Mouse (Mus musculus): Measurements from ENCODE around the gene Ctdnep1. TPM values are rescaled to one million over a fixed set of nuclear protein-coding genes. Genes with fewer than 3 reads are reported as not detected.
"Not testable (repeated sequence)": the region's sequence is repeated elsewhere in the genome, so short reads cannot be mapped to it uniquely, and the experiment has no call there.

Gene Ctdnep1
- total and polyA plus RNA-seq, 3 experiments: 117 to 136 (median 130) TPM

GRCm38 (mm10) chr11:70010961-70011360 is 30.0 kb downstream of the Ctdnep1 start:
- no peak for DNase-seq

GRCm38 (mm10) chr11:70012931-70013330 is 32.0 kb downstream of the Ctdnep1 start:
- no peak for DNase-seq

GRCm38 (mm10) chr11:70013408-70013807 is 32.5 kb downstream of the Ctdnep1 start:
- DNase-seq: no peak

GRCm38 (mm10) chr11:70014051-70014450 is 33.1 kb downstream of the Ctdnep1 start:
- no peak for DNase-seq

DNA sequence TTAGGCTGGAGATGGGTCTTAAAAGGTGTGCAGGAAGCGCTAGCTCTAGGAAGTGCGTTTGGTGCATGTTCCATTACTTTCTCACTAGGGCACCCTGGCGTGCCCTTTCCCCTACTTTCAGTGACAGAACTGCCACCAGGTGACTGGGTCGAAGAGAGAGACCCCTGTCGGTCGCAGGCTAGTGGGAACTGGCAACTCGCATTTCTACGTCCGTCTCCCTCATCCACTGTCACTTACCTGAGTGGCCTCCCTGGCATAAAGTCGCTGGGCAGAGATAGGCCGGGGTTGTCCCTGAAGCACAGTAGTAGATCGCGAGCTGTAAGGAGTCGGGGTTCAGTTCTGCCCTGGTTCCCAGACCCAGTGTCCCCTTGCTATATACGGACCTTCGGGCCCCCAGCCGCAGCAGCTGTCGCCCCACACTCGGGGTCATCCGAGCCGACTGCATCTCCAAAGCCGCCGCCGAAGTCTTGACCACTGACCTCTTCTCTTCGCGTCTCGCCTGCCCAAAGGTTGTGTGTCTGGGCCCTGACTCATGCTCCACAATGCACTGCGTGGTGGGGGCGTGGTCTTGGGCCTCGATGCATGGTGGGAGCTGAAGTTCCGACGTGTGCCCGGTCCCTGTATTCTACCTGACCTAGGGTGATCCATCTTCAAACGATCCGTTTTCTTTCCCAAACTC is 34.1 kb downstream of the Ctdnep1 start, which contains the start of gene Acadvl:
TSS of gene Acadvl (minus strand) at position 532 of the 679 bp plus-strand sequence.
- peak; percentile 95 for DNase-seq

DNA sequence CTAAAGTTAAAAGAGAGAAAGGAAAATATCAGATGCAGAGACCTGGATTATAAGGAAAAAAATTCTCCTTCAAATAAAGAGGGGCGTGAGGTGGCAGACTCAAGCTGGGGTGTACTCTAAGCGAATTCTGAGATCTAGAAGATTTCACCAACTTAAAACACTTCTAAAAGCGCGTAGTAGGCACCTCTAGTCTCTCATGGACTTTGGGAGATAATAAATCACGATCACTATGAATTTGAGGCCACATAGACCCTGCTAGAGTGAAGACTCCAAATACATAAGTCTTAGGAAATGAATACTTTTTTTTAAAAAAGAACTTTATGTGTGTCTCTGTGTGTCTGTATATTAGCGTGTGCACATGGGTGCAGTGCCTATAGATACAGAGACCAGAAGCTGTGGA is 34.7 kb downstream of the Ctdnep1 start:
- DNase-seq: no peak

DNA sequence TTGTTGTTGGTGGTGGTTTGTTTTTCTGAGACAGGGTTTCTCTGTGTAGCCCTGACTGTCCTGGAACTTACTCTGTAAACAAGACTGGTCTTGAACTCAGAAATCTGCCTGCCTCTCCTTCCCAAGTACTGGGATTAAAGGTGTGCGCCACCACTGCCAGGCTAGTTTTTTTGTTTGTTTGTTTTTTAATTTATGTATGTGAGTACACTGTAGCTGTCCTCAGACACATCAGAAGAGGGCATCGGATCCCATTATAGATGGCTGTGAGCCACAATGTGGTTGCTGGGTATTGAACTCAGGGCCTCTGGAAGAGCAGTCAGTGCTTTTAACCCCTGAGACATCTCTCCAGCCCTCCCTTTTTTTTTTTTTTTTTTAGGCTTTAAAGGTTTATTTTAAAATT is 35.2 kb downstream of the Ctdnep1 start:
- DNase-seq: not testable (repeated sequence)

DNA sequence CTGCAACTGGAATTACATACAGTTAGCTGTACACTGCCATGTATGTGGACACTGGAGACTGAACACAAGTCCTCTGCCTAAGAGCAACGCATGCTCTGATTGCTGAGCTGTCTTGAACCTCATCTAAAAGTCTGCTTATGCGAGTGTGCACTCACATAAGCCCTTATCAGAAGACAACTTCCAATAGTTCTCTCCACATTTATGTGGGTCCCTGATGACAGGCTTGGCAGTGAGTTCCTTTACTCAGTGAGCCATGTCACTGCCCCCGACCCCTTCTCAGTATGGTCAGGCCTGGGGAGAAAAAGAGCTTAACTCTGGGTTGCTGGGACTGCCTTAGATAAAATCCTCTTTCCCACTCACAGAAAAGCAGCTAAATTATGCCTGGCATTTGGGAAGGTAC is 35.7 kb downstream of the Ctdnep1 start, which contains the start of gene Dlg4:
TSS of gene Dlg4 (plus strand) at position 274 of the 400 bp plus-strand sequence.
- DNase-seq: no peak

DNA sequence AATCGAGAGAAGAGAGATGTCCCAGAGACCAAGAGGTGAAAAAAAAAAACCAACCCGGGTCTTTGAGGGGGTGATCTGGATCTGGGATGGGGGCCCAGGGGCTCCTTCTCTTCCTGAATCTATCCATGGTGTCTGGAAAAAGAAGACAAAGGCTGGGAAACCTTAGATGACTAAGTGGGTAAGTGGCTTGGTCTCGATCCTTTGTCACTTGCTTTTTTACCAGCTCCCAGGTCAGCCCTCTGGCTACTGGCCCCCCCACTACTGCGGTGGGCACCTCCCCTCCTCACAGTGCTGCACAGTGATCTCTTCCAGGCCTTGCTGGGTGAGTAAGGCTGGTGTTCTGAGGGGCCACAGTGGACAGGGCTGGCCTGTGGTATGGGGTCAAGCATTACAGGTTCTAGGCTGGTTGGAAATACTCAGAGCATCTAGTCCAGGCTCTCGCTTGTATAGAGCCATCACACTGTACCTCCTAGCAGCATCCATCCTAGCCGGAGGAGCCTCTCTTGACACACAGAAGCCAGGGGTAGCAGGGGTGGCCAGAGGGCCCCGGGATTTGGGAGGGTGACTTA is 36.3 kb downstream of the Ctdnep1 start:
- no peak for DNase-seq

- DNase-seq: peak; percentile 46
These were observed 37.4 kb downstream of the Ctdnep1 start for GRCm38 (mm10) chr11:70018131-70018990.

GRCm38 (mm10) chr11:70019495-70020021 is 38.6 kb downstream of the Ctdnep1 start:
- no peak for DNase-seq

DNA sequence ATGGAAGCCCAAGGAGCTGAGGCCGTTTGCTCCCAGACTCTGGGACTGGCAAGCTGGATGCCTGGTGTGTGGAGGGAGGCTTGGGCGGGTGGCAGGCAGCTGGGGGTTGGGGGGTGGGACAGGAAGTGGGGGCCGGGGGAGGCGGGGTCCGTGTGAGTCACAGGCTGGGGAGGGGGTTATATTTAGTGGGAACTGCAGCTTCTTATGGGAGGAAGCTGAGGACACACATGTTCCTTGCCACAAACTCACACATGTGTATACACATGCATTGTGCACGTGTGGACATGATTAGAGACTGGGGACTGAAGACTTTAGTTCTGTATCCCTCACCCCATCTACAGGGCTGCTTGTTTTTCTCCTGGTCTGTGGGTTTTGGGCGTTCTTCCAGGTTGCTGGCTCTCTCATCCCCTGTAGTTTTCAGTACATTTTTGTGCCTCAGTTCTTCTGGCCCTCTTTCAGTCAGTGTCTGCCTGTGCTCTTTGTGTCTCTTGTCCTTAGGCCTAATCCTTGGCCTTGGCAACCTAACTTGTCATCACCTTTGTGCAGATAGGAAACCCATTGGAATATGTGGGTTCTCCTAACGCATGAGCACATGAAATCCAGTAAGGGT is 39.2 kb downstream of the Ctdnep1 start:
- DNase-seq: peak; percentile 20

GRCm38 (mm10) chr11:70020731-70021263 is 39.8 kb downstream of the Ctdnep1 start:
- peak; percentile 80 for DNase-seq

DNA sequence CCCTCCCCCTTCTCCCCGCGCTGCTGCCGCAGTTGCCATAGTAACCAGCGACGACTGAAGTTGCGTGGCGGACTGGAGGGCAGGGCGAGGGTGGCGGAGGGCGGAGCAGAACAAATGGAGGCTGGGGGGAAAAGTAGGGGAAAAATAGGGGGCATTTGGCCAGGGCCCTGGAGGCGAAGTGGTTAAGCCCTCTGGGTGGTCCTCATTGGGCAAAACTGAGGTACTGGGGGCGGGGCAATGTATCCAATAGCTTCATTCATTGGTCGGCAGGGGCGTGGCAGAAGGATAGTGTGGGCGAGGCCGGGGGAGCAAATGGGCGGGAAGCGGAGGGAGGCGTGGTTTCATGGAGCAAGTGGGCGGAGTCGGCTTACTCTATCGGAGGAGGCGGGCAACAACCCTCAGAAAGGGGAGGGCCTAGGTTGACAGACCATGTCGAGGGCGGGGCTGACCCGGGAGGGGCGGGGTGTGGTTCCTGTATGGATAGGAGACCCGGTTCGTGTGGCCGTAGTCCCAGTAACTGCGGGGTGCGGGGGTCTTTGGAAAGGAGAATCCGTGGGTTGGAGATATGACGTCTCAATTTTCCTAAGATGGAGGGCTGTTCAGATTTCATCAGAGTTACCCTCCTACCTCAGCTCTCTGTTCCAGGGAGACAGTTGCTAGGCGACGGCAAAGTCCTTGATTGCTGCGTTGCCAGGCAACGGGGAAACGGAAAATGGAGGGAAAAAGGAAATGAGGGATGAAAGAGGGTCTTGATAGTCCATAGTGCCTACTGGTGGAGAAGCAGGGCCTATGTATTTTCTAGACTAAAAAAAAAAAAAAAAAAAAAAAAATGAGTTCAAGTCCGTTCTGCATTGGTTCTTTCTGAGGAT is 40.5 kb downstream of the Ctdnep1 start:
- DNase-seq: peak; percentile 97

DNA sequence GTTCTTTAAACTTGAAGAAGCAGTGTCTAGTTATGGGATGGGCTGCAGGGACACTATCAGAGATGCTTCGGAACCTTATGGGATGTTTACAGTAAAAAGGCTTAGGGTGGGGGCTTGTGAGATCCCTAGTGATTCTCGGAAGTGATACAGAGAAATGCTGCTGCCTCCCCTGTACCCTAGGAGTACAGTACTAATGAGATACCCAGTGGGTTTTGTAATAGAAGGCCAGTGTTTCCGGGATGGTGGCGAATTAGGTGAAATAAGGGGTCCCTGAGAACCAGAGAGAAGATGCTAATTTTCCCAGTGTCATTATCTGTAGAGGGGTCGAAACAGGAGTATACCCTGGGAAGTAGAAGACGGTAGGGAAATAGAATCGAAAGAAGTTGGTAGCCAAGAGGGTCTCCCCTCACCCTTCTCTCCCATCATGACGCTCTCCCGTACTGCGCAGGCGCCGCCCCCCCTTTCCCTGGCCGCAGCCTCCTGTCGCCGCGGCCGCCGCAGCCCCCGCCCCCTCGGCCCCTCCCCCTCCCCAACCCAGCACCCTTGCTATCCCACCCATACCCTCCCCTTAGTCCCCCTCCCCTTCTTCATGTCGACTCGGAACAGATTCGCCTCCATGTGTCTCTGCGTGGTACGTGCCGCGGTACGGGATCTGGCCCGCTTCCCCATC is 42.7 kb downstream of the Ctdnep1 start:
- DNase-seq: no peak

GRCm38 (mm10) chr11:70024151-70024514 is 43.2 kb downstream of the Ctdnep1 start:
- no peak for DNase-seq

DNA sequence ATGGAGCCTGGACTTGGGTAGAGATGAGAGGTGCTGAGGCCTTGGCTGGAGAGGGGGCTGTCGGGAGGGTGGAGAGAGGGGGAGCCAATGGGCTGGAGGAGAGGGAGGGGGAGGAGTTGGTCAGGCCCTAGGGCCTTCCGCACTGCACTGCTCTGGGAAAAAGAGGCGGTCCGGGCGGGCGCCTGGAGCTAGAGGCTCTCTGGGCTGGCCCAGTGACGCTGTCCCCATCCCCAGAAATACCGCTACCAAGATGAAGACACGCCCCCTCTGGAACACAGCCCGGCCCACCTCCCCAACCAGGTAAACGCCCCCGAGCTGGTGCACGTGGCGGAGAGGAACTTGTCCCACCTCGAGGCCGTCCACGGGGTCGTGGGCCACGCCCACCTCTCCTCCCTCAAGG is 45.7 kb downstream of the Ctdnep1 start:
- DNase-seq: no peak

DNA sequence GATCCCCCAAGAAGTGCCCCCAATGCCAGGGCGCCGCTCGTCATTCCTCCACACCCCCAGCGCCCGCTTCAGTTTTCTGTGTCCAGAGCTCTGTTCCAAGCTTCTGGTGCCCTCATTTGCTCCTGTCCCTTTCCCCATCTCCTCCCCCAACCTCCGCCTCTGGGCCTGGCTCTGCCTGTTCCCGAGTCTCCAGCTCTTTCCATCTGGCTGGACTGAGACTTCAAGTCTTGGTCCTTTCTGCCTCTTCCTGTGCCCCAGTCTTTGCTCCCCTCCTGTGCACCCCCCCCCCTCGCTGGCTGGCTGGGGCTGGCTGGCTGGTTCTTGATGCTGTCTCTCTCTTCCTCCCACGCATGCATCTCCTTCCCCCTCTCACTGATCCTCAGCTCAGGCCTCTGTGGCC is 46.4 kb downstream of the Ctdnep1 start:
- no peak for DNase-seq

- no peak for DNase-seq
These were observed 47.6 kb downstream of the Ctdnep1 start for GRCm38 (mm10) chr11:70028401-70029129.
